9 mouse cellular contexts compared by ENCODE assay signal in the genomic region with DNA sequence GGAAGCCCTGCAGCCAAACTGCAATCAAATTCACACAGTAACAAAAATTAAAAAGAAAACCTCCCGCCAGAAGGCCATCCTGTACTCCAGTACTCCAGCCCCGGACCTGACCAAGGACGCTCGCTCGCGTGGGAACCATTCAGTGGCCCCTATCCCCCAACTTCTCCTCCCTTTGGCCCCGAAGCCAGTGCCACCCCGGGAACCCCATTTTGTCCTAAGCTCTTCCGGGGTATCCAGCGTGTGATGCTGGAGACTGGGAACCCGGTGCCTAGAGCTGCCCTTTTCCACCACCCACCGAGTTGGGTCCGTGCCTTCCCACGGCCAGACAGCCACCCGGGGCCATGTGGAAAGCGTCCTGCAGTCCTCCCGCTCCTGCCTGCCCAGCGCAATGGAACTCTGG. TPM values are rescaled to one million over a fixed set of nuclear protein-coding genes. Genes with fewer than 3 reads are reported as not detected.
DNase-seq lines count a peak whose midpoint lies in the region; ATAC-seq and TF ChIP-seq lines count a peak whose summit lies in the region.
"Not testable (repeated sequence)": the region's sequence is repeated elsewhere in the genome, so short reads cannot be mapped to it uniquely, and the experiment has no call there.
"Had no signal": no experiment of that assay in that cellular context is flagged by ENCODE, and none has a peak within 500 bp of the region (broad histone marks: within the 10 kb centered on the region; RNA-seq: fewer than 3 reads in every experiment).

No protein-coding gene starts in this region.

- not testable (repeated sequence) for ATAC-seq in hindbrain, embryonic 15.5 days (ENCODE audit: low FRiP score, low read depth); liver, embryonic 14.5 days (ENCODE audit: insufficient read depth); midbrain, postnatal 0 days (ENCODE audit: low FRiP score); stomach, postnatal 0 days (ENCODE audit: low FRiP score, low TSS enrichment)

- TF ChIP-seq EP300 in liver, embryonic 14.5 days (IDR thresholded peaks at IDR 0.05; ENCODE audit: low read depth); stomach, postnatal 0 days (optimal IDR thresholded peaks at IDR 0.05): not testable (repeated sequence)

- H3K27ac ChIP-seq in ES-E14 (ENCODE audit: insufficient read depth, low read depth, low read length, poor library complexity, severe bottlenecking); hindbrain, embryonic 15.5 days (replicated peaks); liver, embryonic 14.5 days; midbrain, postnatal 0 days (ENCODE audit: low read depth, low read length); stomach, postnatal 0 days (replicated peaks): not testable (repeated sequence)

- not testable (repeated sequence) for H3K36me3 ChIP-seq in ES-E14 (ENCODE audit: control insufficient read depth, insufficient read depth, low read length, poor library complexity, severe bottlenecking); hindbrain, embryonic 15.5 days; liver, embryonic 14.5 days (replicated peaks; ENCODE audit: control insufficient read depth, insufficient read depth, low read depth); midbrain, postnatal 0 days (ENCODE audit: insufficient read depth, low read length); stomach, postnatal 0 days (ENCODE audit: control insufficient read depth, insufficient read depth, low read length)

- peak overlapping the region; percentile 66 to 71 for H3K4me3 ChIP-seq in ES-E14 (ENCODE audit: insufficient read depth in 1 of 2, low read depth in 1 of 2, low read length in 2 of 2, poor library complexity in 1 of 2, severe bottlenecking in 1 of 2)
- H3K4me3 ChIP-seq in hindbrain, embryonic 15.5 days: peak overlapping the region; percentile 47
- peak overlapping the region; percentile 45 to 62 for H3K4me3 ChIP-seq in liver, embryonic 14.5 days (ENCODE audit: insufficient read depth in 1 of 2, low read depth in 2 of 2, low read length in 2 of 2)
- peak overlapping the region; percentile 35 for H3K4me3 ChIP-seq in midbrain, postnatal 0 days (ENCODE audit: low read depth, low read length)
- H3K4me3 ChIP-seq in stomach, postnatal 0 days (ENCODE audit: low read depth, low read length): peak overlapping the region; percentile 35

- not testable (repeated sequence) for H3K4me1 ChIP-seq in ES-E14 (ENCODE audit: control insufficient read depth in 2 of 2, insufficient read depth in 2 of 2, low read length in 2 of 2, poor library complexity in 1 of 2); hindbrain, embryonic 15.5 days (replicated peaks); liver, embryonic 14.5 days (replicated peaks; ENCODE audit: control insufficient read depth in 2 of 2, insufficient read depth in 2 of 2, low read length in 1 of 2); midbrain, postnatal 0 days (ENCODE audit: insufficient read depth, low read length); stomach, postnatal 0 days (replicated peaks; ENCODE audit: control insufficient read depth, insufficient read depth)

- not testable (repeated sequence) for TF ChIP-seq CTCF in liver, embryonic 14.5 days (IDR thresholded peaks at IDR 0.05; ENCODE audit: low read depth); midbrain, postnatal 0 days (IDR thresholded peaks at IDR 0.05); stomach, postnatal 0 days (IDR thresholded peaks at IDR 0.05; ENCODE audit: low read depth)

- not testable (repeated sequence) for H3K9me3 ChIP-seq in ES-E14 (ENCODE audit: control insufficient read depth, insufficient read depth, low read depth, low read length); hindbrain, embryonic 15.5 days; liver, embryonic 14.5 days (ENCODE audit: control insufficient read depth, low read length); midbrain, postnatal 0 days (ENCODE audit: low read length); stomach, postnatal 0 days (ENCODE audit: control insufficient read depth, low read length)

- not testable (repeated sequence) for H3K27me3 ChIP-seq in hindbrain, embryonic 15.5 days; liver, embryonic 14.5 days (ENCODE audit: control insufficient read depth, insufficient read depth, low read length); midbrain, postnatal 0 days (ENCODE audit: insufficient read depth, low read length); stomach, postnatal 0 days (ENCODE audit: control insufficient read depth, insufficient read depth, low read length)

- H3K4me2 ChIP-seq in hindbrain, embryonic 15.5 days: peak overlapping the region; percentile 50
- peak overlapping the region; percentile 46; the same call in 1 of the 2 replicates for H3K4me2 ChIP-seq in liver, embryonic 14.5 days (ENCODE audit: low read depth)
- H3K4me2 ChIP-seq in midbrain, postnatal 0 days (ENCODE audit: low read depth, low read length, poor library complexity, severe bottlenecking): not testable (repeated sequence)
- H3K4me2 ChIP-seq in stomach, postnatal 0 days (replicated peaks; ENCODE audit: low read depth): peak overlapping the region; percentile 37; the same call in 1 of the 2 replicates

- in situ Hi-C loops in ES-E14 (cut with MboI; ENCODE audit: low sequenced_read_pairs in 2 of 2, unreplicated experiment in 2 of 2): not testable (repeated sequence)

- WGBS in hindbrain, embryonic 15.5 days: under 1% methylated on average over 18 of the region's 18 CpGs
- WGBS in liver, embryonic 14.5 days (ENCODE audit: insufficient replicate concordance): under 1% methylated on average over 18 of the region's 18 CpGs
- WGBS in midbrain, postnatal 0 days: under 1% methylated on average over 17 of the region's 18 CpGs
- WGBS in stomach, postnatal 0 days: 2% methylated on average over 16 of the region's 18 CpGs

- H3K9ac ChIP-seq in ES-E14 (ENCODE audit: insufficient read depth, low read depth, low read length, poor library complexity, severe bottlenecking): peak overlapping the region; percentile 63
- H3K9ac ChIP-seq in hindbrain, embryonic 15.5 days: 0 out of 2 replicates have a peak overlapping the region, but pooled peaks have one; percentile 40
- H3K9ac ChIP-seq in liver, embryonic 14.5 days (replicated peaks); midbrain, postnatal 0 days (replicated peaks; ENCODE audit: low read length, poor library complexity, severe bottlenecking); stomach, postnatal 0 days (ENCODE audit: low read length): not testable (repeated sequence)

- not testable (repeated sequence) for DNase-seq in ES-E14 (ENCODE audit: low read depth, low spot score); liver, embryonic 14.5 days (ENCODE audit: low read depth in 3 of 3, low spot score in 3 of 3); midbrain, postnatal 0 days (ENCODE audit: low spot score)
- DNase-seq in cerebellum, adult 9-11 months: peak; percentile 56
- peak; percentile 5 for DNase-seq in gastrocnemius, adult 18-20 months (ENCODE audit: low spot score)
- peak; percentile 25 for DNase-seq in layer of hippocampus, adult 9-11 months
- DNase-seq in stomach, postnatal 0 days (ENCODE audit: low spot score): peak; percentile 9

RNA-seq across cellular contexts. Expression of gene Gm14326, which starts 0.4 kb away (rescaled TPM):
- total RNA-seq in ES-E14 (2012; rRNA removed): 26.1 and 28.1 TPM in 2 replicates
- 10 to 100 TPM; 37.1 to 38.2 TPM for total RNA-seq in gastrocnemius, adult 18-20 months (2021)
- 15.8 and 16.8 TPM in 2 replicates for polyA plus RNA-seq in hindbrain, embryonic 15.5 days (2015; fragmentation: Nextera tagmentation; extraction: Ambion mirVana)
- polyA plus RNA-seq in liver, embryonic 14.5 days (2012; rRNA removed): 0.89 and 2.0 TPM in 2 replicates
- 4.7 TPM in 2 replicates for polyA plus RNA-seq in liver, embryonic 14.5 days (2014; fragmentation: Nextera tagmentation; extraction: Ambion mirVana)
- 11.0 and 17.3 TPM in 2 replicates for total RNA-seq in midbrain, postnatal 0 days (2014; rRNA removed)
- polyA plus RNA-seq in midbrain, postnatal 0 days (2015; fragmentation: Nextera tagmentation; extraction: Ambion mirVana): 15.3 and 15.9 TPM in 2 replicates
- 16.6 and 17.6 TPM in 2 replicates for polyA plus RNA-seq in stomach, postnatal 0 days (2015; fragmentation: Nextera tagmentation; extraction: Ambion mirVana)

RNA-seq across cellular contexts. Expression of gene Zfp972, which starts 31.3 kb away (rescaled TPM):
- 3.8 and 4.3 TPM in 2 replicates for total RNA-seq in ES-E14 (2012; rRNA removed)
- total RNA-seq in gastrocnemius, adult 18-20 months (2021): 1 to 10 TPM in 1 of 2 experiments, not detected in 1; 1.2 TPM
- 0.47 TPM in 1 of 2 replicates, not detected in the other for polyA plus RNA-seq in hindbrain, embryonic 15.5 days (2015; fragmentation: Nextera tagmentation; extraction: Ambion mirVana)
- 0.12 and 0.29 TPM in 2 replicates for polyA plus RNA-seq in liver, embryonic 14.5 days (2012; rRNA removed)
- not detected in 2 replicates for polyA plus RNA-seq in liver, embryonic 14.5 days (2014; fragmentation: Nextera tagmentation; extraction: Ambion mirVana)
- total RNA-seq in midbrain, postnatal 0 days (2014; rRNA removed): not detected in 2 replicates
- 0.33 and 1.00 TPM in 2 replicates for polyA plus RNA-seq in midbrain, postnatal 0 days (2015; fragmentation: Nextera tagmentation; extraction: Ambion mirVana)
- 1.2 and 2.0 TPM in 2 replicates for polyA plus RNA-seq in stomach, postnatal 0 days (2015; fragmentation: Nextera tagmentation; extraction: Ambion mirVana)
- total RNA-seq: monocyte, adult 5-6 weeks had no signal

RNA-seq across cellular contexts. Expression of gene Gm14327, which starts 59.8 kb away (rescaled TPM):
- total RNA-seq in ES-E14 (2012; rRNA removed): 3.7 and 4.3 TPM in 2 replicates
- total RNA-seq in gastrocnemius, adult 18-20 months (2021): 1 to 10 TPM; 4.2 to 5.6 TPM
- polyA plus RNA-seq in hindbrain, embryonic 15.5 days (2015; fragmentation: Nextera tagmentation; extraction: Ambion mirVana): 2.2 and 2.9 TPM in 2 replicates
- polyA plus RNA-seq in liver, embryonic 14.5 days (2012; rRNA removed): 0.57 and 0.96 TPM in 2 replicates
- polyA plus RNA-seq in liver, embryonic 14.5 days (2014; fragmentation: Nextera tagmentation; extraction: Ambion mirVana): 1.4 and 1.5 TPM in 2 replicates
- 1.9 and 3.3 TPM in 2 replicates for total RNA-seq in midbrain, postnatal 0 days (2014; rRNA removed)
- 2.6 and 4.1 TPM in 2 replicates for polyA plus RNA-seq in midbrain, postnatal 0 days (2015; fragmentation: Nextera tagmentation; extraction: Ambion mirVana)
- polyA plus RNA-seq in stomach, postnatal 0 days (2015; fragmentation: Nextera tagmentation; extraction: Ambion mirVana): 4.2 and 5.3 TPM in 2 replicates
- total RNA-seq: monocyte, adult 5-6 weeks had no signal
